Mouse (Mus musculus) gastrocnemius, postnatal 25 days (tissue): ENCODE results near the gene Gm3415. TPM values are rescaled to one million over a fixed set of nuclear protein-coding genes. Genes with fewer than 3 reads are reported as not detected.
"Not testable (repeated sequence)": the region's sequence is repeated elsewhere in the genome, so short reads cannot be mapped to it uniquely, and the experiment has no call there.

Experiments
- DNase-seq: peaks from one replicate; pipeline ENCODE4 v3.0.0; 2022
- total RNA-seq, 2 experiments: library from RNA; stranded (reverse); gene quantifications; 1 replicate in 1 of 2; 2 replicates in 1 of 2; pipeline ENCODE4 v1.2.3; 2021

The Gm3415 gene
- total RNA-seq, 2 experiments from 2014 or later: not detected

DNA sequence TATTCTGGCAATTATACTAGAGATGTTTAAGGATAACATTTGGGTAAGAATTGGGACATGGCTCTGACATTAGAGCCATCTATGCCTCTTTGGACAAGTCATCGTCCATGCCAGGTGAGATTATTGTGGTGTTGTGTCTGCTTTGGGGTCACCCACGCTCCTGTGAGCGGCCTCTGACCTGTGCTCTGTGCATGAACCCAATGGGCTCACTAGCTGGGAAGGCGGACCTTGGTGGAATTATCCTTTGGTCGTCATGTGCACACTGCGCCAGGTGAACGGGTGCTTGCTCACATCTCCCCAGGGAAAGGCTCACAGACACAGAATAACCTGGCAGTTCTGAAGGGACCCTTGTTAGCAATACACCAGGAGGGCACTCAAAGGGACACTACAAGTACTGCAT, 43.3 kb downstream of the Gm3415 start:
- DNase-seq: not testable (repeated sequence)

- DNase-seq: no peak
Observed at GRCm38 (mm10) chr5:146599970-146600369, 44.0 kb downstream of the Gm3415 start.

GRCm38 (mm10) chr5:146606221-146606620, 50.3 kb downstream of the Gm3415 start:
- DNase-seq: no peak

- DNase-seq: no peak
Observed at GRCm38 (mm10) chr5:146606895-146607294, 51.0 kb downstream of the Gm3415 start.

GRCm38 (mm10) chr5:146607816-146608215, 51.9 kb downstream of the Gm3415 start:
- no peak for DNase-seq

Other genes with a start within 250 kb of the Gm3415 start
- under 1 TPM; 0.77 to 0.99 TPM for gene Wasf3, start 171.2 kb upstream of the Gm3415 start, total RNA-seq
- not detected for gene Gm6408, start 74.2 kb upstream of the Gm3415 start, total RNA-seq
- not detected for gene Gm6370, start 64.8 kb upstream of the Gm3415 start, total RNA-seq
- gene 4930449I24Rik, start 53.7 kb upstream of the Gm3415 start, total RNA-seq: not detected
- gene Gm3402, start 42.0 kb upstream of the Gm3415 start, total RNA-seq: not detected
- gene Gm3404, start 30.3 kb upstream of the Gm3415 start, total RNA-seq: not detected
- gene Gm3409, start 18.5 kb upstream of the Gm3415 start, total RNA-seq: not detected
- not detected for gene Gpr12, start 29.1 kb downstream of the Gm3415 start, total RNA-seq
- gene Usp12, start 238.9 kb downstream of the Gm3415 start, total RNA-seq: 10 to 100 TPM; 14.1 to 16.8 TPM